Mouse (Mus musculus) kidney, embryonic 15.5 days (tissue): Measurements from ENCODE around the gene Dhps. TPM values are rescaled to one million over a fixed set of nuclear protein-coding genes. Genes with fewer than 3 reads are reported as not detected.
"Not testable (repeated sequence)": the region's sequence is repeated elsewhere in the genome, so short reads cannot be mapped to it uniquely, and the experiment has no call there.

Source experiments
- ATAC-seq: fragments of 200-750 bp; cut with Nextera tagmentation; replicated peaks from 2 replicates; pipeline ENCODE4 v1.8.0; 2017; ENCODE audit warnings: moderate TSS enrichment; ENCODE audit not compliant: low FRiP score
- H3K27ac ChIP-seq: fragments of 300-500 bp; sonication (generic); 2 replicates; pipeline ENCODE4 v1.5.1; 2015; ENCODE audit warnings: mild to moderate bottlenecking, inconsistent platforms
- H3K27me3 ChIP-seq: fragments of 300-500 bp; sonication (generic); 2 replicates; pipeline ENCODE4 v1.6.1; 2015; ENCODE audit warnings: inconsistent platforms
- H3K36me3 ChIP-seq: fragments of 300-500 bp; sonication (generic); 2 replicates; pipeline ENCODE4 v1.6.1; 2015; ENCODE audit warnings: inconsistent platforms
- H3K4me1 ChIP-seq: fragments of 300-500 bp; sonication (generic); 2 replicates; pipeline ENCODE4 v1.6.1; 2015; ENCODE audit warnings: inconsistent platforms
- H3K4me2 ChIP-seq: fragments of 300-500 bp; sonication (generic); 2 replicates; pipeline ENCODE4 v1.6.1; 2015; ENCODE audit warnings: moderate library complexity, mild to moderate bottlenecking, inconsistent platforms
- H3K4me3 ChIP-seq: fragments of 300-500 bp; sonication (generic); replicated peaks from 2 replicates; pipeline ENCODE4 v1.5.1; 2015; ENCODE audit warnings: mild to moderate bottlenecking, inconsistent platforms
- H3K9ac ChIP-seq: fragments of 300-500 bp; sonication (generic); 2 replicates; pipeline ENCODE4 v1.6.1; 2015; ENCODE audit warnings: mild to moderate bottlenecking, inconsistent platforms
- H3K9me3 ChIP-seq: fragments of 300-500 bp; sonication (generic); replicated peaks from 2 replicates; pipeline ENCODE4 v1.6.1; 2016; ENCODE audit warnings: inconsistent platforms
- WGBS: fragments of 180-500 bp; shearing (Covaris S2); methylation state at CpG from one replicate; pipeline ENCODE4 v1.1.7; 2015; ENCODE audit warnings: mixed read lengths; 5-methylcytosine and 5-hydroxymethylcytosine counted together
- microRNA-seq: library from miRNA; unstranded; fragments of <30 nt; microRNA quantifications from one replicate; pipeline ENCODE4, GENCODE M21; 2016
- polyA plus RNA-seq: library from polyadenylated mRNA; unstranded; fragments of >200 nt; fragmentation: Nextera tagmentation; extraction: Ambion mirVana; gene quantifications from 2 replicates; pipeline ENCODE4 v1.2.1, GENCODE M21; 2015

Gene Dhps
- polyA plus RNA-seq, 1 experiment from 2014 or later = 72.3 TPM

- Histone ChIP-seq H3K4me1 (no peaks in the 10 kb centered on the region), H3K4me3 (no peak overlapping the region), H3K4me2 (no peak overlapping the region), H3K36me3 (peaks cover 43% of the 10 kb centered on the region), H3K9ac (no peak overlapping the region), H3K9me3 (no peaks in the 10 kb centered on the region), H3K27ac (no peak overlapping the region), H3K27me3 (no peaks in the 10 kb centered on the region)
- no peak for ATAC-seq
- WGBS = 94% methylated on average over 10 of the region's 10 CpGs
Measured at GRCm38 (mm10) chr8:85113241-85113640, 41.7 kb downstream of the Dhps start.

- Histone ChIP-seq H3K4me1 (peaks cover 4% of the 10 kb centered on the region; the same call in 1 of the 2 replicates), H3K27ac (no peak overlapping the region), H3K4me2 (no peak overlapping the region), H3K9ac (no peak overlapping the region), H3K9me3 (no peaks in the 10 kb centered on the region), H3K36me3 (peaks cover 25% of the 10 kb centered on the region), H3K27me3 (no peaks in the 10 kb centered on the region), H3K4me3 (no peak overlapping the region)
- ATAC-seq = no peak
- WGBS = 76% methylated on average over 4 of the region's 4 CpGs
Measured at GRCm38 (mm10) chr8:85115501-85115900, 43.9 kb downstream of the Dhps start.

DNA sequence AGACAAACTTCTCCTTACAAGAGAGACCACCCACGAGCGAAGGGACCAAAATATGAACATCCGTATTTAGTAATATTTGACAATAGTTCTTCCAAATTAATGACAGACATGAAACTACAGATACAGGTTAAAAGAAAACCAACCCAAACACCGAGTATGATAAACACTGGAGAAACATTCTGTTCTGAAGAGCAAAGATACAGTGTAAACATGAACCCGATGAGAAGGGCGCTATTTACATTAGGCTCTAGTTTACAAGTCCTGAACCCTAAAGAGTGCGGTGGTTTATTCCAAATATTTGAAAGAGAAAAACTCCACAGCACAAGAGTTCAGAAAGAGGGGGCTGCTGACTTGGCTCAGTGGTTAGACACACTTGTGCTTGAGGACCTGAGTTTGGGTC, 45.4 kb downstream of the Dhps start:
- Histone ChIP-seq H3K27me3 (no peaks in the 10 kb centered on the region), H3K4me3 (no peak overlapping the region), H3K9me3 (no peaks in the 10 kb centered on the region), H3K27ac (no peak overlapping the region), H3K4me1 (peaks cover 4% of the 10 kb centered on the region; the same call in 1 of the 2 replicates), H3K9ac (no peak overlapping the region), H3K4me2 (no peak overlapping the region), H3K36me3 (peaks cover 11% of the 10 kb centered on the region)
- 91% methylated on average over 7 of the region's 7 CpGs for WGBS
- ATAC-seq = no peak

GRCm38 (mm10) chr8:85119052-85119981, 47.8 kb downstream of the Dhps start:
- WGBS = 8% methylated on average over 37 of the region's 37 CpGs
- Histone ChIP-seq H3K36me3 (no peaks in the 10 kb centered on the region), H3K4me2 (peak overlapping the region; percentile 89), H3K27ac (peak overlapping the region; percentile 69), H3K9me3 (no peaks in the 10 kb centered on the region), H3K4me3 (peak overlapping the region; percentile 62), H3K4me1 (peaks cover 4% of the 10 kb centered on the region; the same call in 1 of the 2 replicates), H3K9ac (peak overlapping the region; percentile 74), H3K27me3 (no peaks in the 10 kb centered on the region)
- peak; percentile 94 for ATAC-seq

DNA sequence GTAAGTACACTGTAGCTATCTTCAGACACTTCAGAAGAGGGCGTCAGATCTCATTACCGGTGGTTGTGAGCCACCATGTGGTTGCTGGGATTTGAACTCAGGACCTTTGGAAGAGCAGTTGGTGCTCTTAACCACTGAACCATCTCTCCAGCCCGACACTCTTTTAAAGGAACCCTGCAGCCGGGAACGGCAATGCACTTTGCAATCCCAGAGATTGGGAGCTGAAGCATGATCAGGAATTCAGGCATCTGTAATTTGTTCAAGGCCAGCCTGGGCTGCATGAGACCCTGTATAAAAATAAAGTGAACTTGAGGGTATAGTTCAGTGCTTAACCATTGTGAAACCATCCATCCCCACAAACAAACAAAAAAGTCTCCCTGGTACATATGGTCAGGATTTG, 48.7 kb downstream of the Dhps start:
- WGBS = 80% methylated on average over 5 of the region's 5 CpGs
- not testable (repeated sequence) for H3K27ac ChIP-seq, H3K9me3 ChIP-seq, H3K4me1 ChIP-seq, H3K4me2 ChIP-seq, H3K36me3 ChIP-seq, H3K27me3 ChIP-seq, H3K9ac ChIP-seq, H3K4me3 ChIP-seq, ATAC-seq

DNA sequence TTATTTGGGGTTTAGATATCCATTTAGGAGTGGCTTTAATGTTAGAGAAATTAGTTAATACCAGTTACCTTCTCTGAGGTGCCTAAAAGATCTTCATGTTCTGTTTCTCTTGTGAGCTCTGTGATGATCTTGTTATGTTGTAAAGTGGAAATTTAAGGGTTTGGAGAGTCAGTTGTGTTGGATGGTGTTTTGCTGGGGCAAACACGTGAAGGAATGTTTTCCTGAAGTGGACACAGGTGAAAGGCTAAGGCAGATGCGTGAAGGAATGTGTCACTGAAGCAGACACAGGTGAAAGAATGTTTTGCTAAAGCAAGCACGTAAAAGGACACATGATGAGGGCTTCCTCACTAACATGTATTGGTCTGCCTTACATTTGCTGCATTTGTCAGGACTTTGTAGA, 51.4 kb downstream of the Dhps start, which contains the start of gene Zfp791:
Gene Zfp791, minus strand, starts transcription at position 101 of the 400 bp plus-strand sequence.
- no peaks in the 10 kb centered on the region for H3K9me3 ChIP-seq
- H3K36me3 ChIP-seq = no peaks in the 10 kb centered on the region
- WGBS = 74% methylated on average over 3 of the region's 3 CpGs
- H3K9ac ChIP-seq = no peak within 1 kb of the TSS
- H3K27me3 ChIP-seq = no peaks in the 10 kb centered on the region
- ATAC-seq = no peak
- H3K27ac ChIP-seq = no peak within 1 kb of the TSS
- no peak within 1 kb of the TSS for H3K4me2 ChIP-seq
- no peak within 1 kb of the TSS for H3K4me3 ChIP-seq
- H3K4me1 ChIP-seq = peaks cover 4% of the 10 kb centered on the region; the same call in 1 of the 2 replicates

DNA sequence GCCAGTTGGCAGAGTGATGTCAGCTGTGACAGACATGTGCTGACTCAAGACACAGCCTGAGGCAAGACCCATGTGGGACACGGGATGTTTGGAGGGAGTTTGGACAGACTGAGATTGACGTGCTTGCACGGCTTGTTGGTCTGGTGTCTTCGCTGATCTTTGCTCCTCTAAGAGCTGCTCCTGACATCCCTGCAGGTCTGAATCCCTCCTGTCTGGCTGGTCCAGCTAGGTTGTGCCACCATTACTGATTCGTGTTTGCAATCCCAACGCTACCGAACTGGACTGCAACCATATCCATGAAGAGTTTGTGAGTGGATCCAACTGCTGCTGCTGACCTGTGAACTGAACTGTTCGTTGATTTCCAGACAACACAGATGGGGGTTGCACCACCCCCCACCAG, 52.1 kb downstream of the Dhps start:
- Histone ChIP-seq H3K9me3 (no peaks in the 10 kb centered on the region), H3K4me3 (no peak overlapping the region), H3K9ac (no peak overlapping the region), H3K4me2 (no peak overlapping the region), H3K36me3 (no peaks in the 10 kb centered on the region), H3K4me1 (peaks cover 4% of the 10 kb centered on the region; the same call in 1 of the 2 replicates), H3K27me3 (no peaks in the 10 kb centered on the region), H3K27ac (no peak overlapping the region)
- 88% methylated on average over 8 of the region's 8 CpGs for WGBS
- no peak for ATAC-seq

Small RNA genes lying within 50 kb of the gene (microRNA-seq; reads per million reads assigned to microRNA genes)
- gene Gm23388 (1.2 reads per million), gene Mir7070 (0.89 reads per million)

Other genes starting within 250 kb of the Dhps start
- 6.3 and 7.0 TPM in 2 replicates for gene Dand5, start 248.9 kb upstream of the Dhps start, polyA plus RNA-seq
- gene Gadd45gip1, start 240.2 kb upstream of the Dhps start, polyA plus RNA-seq = 52.6 and 53.0 TPM in 2 replicates
- gene Rad23a, start 231.1 kb upstream of the Dhps start, polyA plus RNA-seq = 112 and 122 TPM in 2 replicates
- gene Calr, start 224.8 kb upstream of the Dhps start, polyA plus RNA-seq = 1,039 and 1,041 TPM in 2 replicates
- 102 and 103 TPM in 2 replicates for gene Farsa, start 214.8 kb upstream of the Dhps start, polyA plus RNA-seq
- 66.5 and 70.3 TPM in 2 replicates for gene Syce2, start 199.6 kb upstream of the Dhps start, polyA plus RNA-seq
- gene Gcdh, start 177.8 kb upstream of the Dhps start, polyA plus RNA-seq = 49.8 and 51.2 TPM in 2 replicates
- 3.4 and 7.2 TPM in 2 replicates for gene Klf1, start 169.8 kb upstream of the Dhps start, polyA plus RNA-seq
- 8.3 and 8.6 TPM in 2 replicates for gene Dnase2a, start 163.2 kb upstream of the Dhps start, polyA plus RNA-seq
- gene Mast1, start 134.4 kb upstream of the Dhps start, polyA plus RNA-seq = 0.40 and 0.48 TPM in 2 replicates
- gene Rtbdn, start 124.8 kb upstream of the Dhps start, polyA plus RNA-seq = 0.45 and 0.49 TPM in 2 replicates
- gene Gm49661, start 102.3 kb upstream of the Dhps start, polyA plus RNA-seq = not detected in 2 replicates
- 808 and 824 TPM in 2 replicates for gene Prdx2, start 102.2 kb upstream of the Dhps start, polyA plus RNA-seq
- gene Rnaseh2a, start 102.0 kb upstream of the Dhps start, polyA plus RNA-seq = 125 and 129 TPM in 2 replicates
- 9.6 TPM in 2 replicates for gene Junb, start 93.0 kb upstream of the Dhps start, polyA plus RNA-seq
- 25.3 and 27.0 TPM in 2 replicates for gene Hook2, start 81.2 kb upstream of the Dhps start, polyA plus RNA-seq
- gene Best2, start 57.2 kb upstream of the Dhps start, polyA plus RNA-seq = 0.10 TPM in 1 of 2 replicates, not detected in the other
- gene Asna1, start 46.5 kb upstream of the Dhps start, polyA plus RNA-seq = 133 and 143 TPM in 2 replicates
- 119 and 120 TPM in 2 replicates for gene Trir, start 44.9 kb upstream of the Dhps start, polyA plus RNA-seq
- 25.8 and 30.0 TPM in 2 replicates for gene Tnpo2, start 34.8 kb upstream of the Dhps start, polyA plus RNA-seq
- 28.9 and 32.1 TPM in 2 replicates for gene Fbxw9, start 11.7 kb upstream of the Dhps start, polyA plus RNA-seq
- gene Gm5741, start 3.8 kb upstream of the Dhps start, polyA plus RNA-seq = 0.66 and 0.82 TPM in 2 replicates
- 141 TPM in 2 replicates for gene Wdr83os, start 9.0 kb downstream of the Dhps start, polyA plus RNA-seq
- gene Wdr83, start 9.5 kb downstream of the Dhps start, polyA plus RNA-seq = 43.3 and 45.1 TPM in 2 replicates
- 39.2 and 41.5 TPM in 2 replicates for gene Man2b1, start 11.5 kb downstream of the Dhps start, polyA plus RNA-seq
- gene Zfp791, start 51.3 kb downstream of the Dhps start, polyA plus RNA-seq = 2.0 and 2.6 TPM in 2 replicates
- not detected in 2 replicates for gene Cks1brt, start 80.2 kb downstream of the Dhps start, polyA plus RNA-seq
- not detected in 2 replicates for gene Olfr371, start 154.2 kb downstream of the Dhps start, polyA plus RNA-seq
- 110 and 111 TPM in 2 replicates for gene Orc6, start 227.9 kb downstream of the Dhps start, polyA plus RNA-seq
- gene Vps35, start 228.0 kb downstream of the Dhps start, polyA plus RNA-seq = 142 and 144 TPM in 2 replicates